Mouse (Mus musculus): ENCODE measurements around the gene Alkbh6.

Gene Alkbh6

DNA sequence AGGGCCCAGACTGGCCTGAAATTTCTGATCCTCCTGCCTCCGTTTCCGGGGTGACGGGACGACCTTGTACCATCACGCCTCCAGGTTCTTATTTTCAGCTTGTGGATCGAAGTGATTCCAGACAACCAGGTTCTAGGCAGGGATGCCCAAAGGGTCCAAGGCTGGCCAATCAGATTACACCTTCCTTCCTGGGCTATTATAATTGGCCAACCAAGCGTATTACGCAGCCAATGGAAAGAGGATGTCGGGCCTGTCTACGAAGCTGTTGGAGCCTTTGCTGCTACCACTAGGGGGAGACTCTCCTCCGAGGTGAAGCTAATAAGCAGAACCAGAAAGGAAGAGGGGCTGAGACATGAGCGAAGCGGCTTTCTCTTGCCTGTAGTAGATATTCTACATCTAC, 23.4 kb downstream of the Alkbh6 start:
- DNase-seq (ENCODE audit: low spot score), result peak; percentile 95

DNA sequence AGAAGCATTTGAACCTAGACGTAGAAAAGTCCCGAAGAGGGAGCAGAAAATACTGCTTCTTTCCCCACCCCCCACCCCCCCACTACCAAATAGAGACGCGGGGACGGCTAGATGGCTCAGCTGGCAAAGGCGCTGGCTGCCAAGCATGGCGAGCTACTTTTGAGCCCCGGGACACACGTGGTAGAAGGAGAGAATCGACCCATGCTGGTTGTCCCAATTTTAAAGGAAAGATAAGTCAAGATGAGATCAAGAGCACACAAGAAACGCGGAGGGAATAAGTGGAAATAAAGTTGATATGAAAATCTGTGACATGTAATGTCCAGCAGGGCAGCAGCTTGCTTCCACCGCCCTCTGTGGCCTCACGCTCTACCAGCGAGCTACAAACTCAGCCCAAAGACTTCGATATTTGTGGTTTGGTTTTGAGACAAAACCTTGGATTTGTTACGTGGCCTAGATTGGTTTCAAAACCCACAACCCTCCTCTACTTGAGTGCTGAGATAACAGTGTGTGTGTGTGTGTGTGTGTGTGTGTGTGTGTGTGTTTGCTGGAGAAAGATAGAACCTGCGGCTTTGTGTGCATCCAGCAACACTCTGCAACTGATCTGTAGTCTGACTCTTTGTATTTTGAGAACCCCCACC, 24.2 kb downstream of the Alkbh6 start:
- no peak for DNase-seq (ENCODE audit: low spot score)

DNA sequence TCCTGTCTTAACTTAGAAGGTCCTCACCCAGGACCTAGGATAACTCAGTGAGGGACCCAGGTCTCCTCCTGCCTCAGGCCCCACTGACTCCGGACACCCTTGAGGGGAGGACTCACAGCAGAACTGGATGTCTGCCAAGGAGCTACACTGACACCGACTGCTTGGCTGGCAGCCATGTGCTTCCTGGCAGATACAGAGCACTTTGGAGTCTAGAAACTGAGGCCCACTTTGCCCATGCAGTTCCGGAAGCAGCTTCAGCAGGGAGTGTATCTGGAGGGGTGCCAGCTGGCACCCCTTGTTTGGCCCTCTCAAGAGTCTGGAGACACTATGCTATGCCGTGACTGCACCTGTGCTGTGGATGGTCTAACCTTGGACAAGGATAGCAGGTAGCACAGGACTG, 24.9 kb downstream of the Alkbh6 start:
- no peak for DNase-seq (ENCODE audit: low spot score)

DNA sequence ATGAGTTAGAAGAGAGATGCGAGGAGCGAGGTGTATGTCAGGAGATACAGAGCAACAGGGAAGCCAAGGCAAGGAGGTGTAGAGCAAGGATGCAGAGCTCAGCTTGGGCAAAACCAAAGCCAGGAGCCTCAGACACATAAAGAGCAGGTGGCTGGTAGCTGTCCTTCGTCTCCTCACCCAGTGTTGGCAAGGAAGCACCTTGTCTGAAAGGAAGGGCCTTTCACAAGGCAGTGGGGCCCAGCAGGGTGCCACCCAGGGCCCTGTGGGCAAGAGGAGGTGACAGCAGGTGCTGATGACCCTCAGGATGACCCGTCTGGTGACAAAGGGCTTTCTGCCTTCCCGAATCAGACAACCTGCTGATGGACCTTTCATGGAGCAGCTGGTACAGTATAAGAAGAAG, 26.0 kb downstream of the Alkbh6 start:
- no peak for DNase-seq (ENCODE audit: low spot score)

DNA sequence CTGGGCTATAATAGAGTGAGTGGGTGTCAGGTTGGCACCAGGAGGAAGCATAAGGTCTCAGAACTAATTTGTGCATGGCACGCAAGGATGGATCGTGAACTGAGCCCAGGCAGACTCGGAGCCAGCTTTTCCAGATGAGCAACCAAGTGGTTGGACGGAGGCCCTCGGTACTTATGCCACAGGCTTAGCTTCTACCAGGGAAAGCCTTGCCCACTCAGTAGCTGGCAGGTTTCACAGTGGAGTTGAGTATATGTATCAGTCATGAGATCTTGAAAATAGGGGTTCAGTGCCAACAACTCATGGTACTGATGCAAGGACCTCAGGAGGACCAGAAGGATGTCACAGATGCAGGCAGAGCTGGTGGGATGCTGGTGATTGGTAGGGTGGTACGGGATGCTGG, 27.2 kb downstream of the Alkbh6 start:
- no peak for DNase-seq (ENCODE audit: low spot score)

DNA sequence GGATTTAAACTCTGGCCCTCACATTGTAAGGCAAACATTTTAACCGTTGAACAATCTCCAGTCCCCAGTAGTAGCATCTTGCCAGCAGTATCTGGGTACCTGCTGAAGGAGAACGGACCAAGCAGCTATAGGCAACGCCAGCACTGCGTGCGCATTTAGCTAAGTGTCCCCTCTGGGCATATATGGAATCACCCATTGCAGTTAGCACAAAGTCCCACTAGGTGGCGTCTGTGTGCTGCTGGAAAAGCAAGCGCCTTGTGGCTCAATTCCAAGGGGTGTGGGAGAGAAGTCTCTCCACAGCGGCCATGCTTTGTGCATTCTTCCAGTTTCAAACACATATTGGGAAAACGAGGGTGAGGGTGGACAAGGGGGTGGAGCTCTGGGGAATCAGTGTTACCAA, 27.9 kb downstream of the Alkbh6 start:
- DNase-seq (ENCODE audit: low spot score), result peak; percentile 95

DNA sequence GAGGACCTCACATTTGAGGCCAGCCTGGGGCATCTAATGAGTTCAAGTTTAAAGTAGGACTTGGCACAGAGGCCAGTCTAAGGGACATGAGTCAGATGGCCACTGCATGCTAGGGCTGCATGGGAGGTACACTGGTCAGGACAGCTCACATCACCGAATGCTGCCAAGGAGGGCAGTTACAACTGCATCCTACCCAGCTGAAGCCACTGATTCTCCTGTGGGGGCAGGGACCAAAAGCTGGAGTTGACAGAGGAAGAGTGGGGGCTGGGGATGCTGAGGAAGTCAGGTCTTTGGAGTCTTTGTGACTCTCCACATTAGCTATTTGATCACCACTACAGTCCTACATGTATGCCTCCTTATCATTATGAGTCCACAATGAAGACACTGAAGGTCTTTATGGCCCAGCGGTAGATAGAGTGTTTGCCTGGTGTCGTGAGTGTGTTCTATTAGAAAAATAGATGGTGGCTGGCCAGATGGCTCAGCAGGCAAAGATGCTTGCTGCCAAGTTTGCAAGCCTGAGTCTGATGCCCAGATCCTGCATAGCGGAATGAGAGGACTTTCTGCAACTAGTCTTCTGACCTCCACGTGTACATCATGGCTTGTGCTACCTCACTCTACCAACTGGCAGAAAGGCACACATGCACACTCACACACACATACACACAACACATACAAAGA, 31.1 kb downstream of the Alkbh6 start:
- DNase-seq (ENCODE audit: low spot score), result no peak

DNA sequence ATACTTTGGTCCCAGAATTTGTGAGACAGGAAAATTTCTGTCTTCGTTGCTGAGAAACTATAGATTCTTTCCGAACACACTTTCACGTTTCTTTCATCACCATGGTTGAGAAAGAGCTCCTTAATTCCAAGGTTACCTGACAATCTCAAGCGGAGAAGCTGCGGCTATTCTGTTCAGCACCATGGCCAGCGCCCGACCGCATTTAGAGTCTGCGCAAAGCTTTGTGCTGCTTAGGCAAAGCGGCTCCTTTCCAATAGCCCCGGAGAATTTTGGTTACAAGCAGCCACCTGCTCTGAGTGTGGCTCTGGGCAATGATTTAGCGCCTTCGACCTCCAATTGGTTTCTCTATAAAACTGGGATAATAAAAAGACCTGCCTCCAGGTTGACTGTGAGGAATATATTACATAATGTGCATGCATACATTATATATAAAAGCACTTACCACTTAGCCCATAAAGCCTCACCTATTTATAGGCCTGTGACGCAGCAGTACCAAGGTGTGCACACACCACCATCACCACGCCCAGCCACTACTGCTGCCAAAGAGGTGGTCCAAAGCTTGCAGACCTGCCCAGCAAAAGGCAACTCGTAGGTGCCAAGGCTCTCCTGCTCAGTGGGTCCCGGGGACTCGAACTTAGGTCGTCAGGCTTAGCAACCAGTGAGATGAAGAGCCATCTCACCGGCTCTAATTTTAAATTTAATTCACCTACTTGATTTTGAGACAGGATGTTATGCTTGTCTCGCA, 38.3 kb downstream of the Alkbh6 start:
- DNase-seq (ENCODE audit: low spot score), result peak; percentile 80

DNA sequence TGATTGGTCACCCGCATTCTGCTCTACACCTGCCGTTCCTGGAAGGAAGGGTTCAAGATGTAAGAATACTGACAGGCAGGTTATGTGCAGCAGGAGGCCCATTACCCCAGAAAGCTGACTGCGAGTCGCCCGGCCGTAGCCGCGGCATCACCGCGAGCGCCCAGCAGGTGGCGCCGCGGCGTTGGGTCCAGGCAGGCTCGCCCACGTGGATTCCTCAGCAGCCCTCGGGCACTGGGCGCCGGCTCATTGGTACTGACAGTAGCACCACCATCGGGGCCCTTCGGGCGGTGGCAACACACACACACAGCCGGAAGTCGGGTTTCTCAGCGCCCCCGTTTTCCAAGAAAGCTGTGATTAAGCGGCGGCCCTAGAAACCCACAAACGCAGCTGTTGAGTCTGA, 39.3 kb downstream of the Alkbh6 start:
- DNase-seq (ENCODE audit: low spot score), result peak; percentile 89

DNA sequence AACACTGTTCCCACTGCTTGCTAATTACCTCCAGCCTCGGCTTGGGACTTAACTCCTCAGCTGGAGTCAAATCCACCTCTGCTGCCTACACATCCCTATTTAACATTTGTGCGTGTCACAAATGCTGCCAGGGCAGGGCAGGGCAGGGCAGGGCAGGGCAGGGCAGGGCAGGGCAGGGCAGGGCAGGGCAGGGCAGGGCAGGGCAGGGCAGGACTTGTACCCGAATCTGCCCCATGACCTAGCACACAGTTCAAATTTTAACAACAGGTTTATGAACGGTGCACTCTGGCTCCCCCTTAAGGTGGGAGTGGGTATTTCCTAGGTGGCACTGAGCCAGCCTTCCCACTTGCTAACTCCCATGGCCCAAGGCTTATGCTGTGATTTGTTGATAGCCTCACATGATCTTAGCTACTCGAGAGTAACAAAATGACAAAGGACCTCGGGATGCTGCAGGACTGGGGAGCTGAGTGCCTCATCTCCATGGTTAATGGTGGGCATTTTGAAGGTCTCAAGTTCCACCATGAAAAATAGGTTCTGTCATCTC, 44.8 kb downstream of the Alkbh6 start:
- peak; percentile 93 for DNase-seq (ENCODE audit: low spot score)

DNA sequence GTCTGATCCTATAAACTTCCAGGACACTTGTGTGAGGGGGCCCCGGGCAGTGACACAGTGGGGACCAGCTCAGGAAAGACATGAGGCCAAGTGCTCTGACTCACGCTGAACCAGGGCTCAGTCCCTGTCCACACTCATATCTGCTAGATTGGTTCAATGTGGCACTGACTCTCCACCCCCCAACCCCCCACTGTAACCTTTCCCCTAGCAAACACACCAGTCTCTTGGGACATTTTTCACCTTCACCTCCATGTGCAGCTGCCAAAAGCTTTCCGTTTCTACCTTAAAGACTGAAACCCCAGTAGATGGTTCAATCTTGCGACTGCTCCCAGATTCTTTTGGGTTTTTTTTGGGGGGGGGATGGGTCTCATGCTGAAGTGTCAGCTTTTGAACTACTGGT, 45.5 kb downstream of the Alkbh6 start:
- DNase-seq (ENCODE audit: low spot score), result no peak

DNA sequence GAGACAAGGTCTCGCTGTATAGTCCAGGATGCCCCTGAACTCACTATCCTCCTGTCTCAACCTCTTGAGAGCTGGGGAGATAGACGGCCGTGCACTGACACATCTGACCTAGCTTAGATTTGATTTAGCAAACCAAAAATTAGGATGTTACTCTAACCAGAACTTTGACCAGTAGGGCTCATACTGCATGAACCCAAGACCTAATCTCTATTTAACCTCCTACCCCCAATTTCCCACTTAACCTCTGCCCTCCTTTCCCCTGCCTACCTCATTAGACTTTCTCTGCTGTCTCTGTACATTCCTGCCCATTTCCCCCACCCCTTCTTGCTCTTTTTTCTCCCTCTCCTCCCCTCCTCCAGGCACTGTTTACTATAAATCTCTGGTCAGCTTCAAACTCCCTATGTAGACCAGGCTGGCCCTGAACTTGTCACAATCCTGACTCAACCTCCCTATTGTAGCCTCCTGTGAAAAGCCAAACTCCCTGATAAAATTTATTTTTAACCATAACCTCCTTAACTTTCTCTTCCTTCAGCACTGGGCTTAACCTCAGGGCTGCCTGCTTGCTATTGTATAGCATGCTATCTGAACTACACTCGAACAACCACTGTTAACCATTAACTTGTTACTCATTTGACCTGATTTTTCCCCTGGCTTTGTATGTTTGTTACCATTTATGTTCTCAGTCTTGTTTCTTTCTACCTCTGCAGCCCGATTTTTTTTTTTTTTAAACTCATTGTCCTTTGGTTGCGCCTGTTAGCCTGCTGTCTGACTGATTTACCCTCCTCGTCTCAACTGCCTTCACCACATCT, 50.1 kb downstream of the Alkbh6 start:
- no peak for DNase-seq (ENCODE audit: low spot score)

DNA sequence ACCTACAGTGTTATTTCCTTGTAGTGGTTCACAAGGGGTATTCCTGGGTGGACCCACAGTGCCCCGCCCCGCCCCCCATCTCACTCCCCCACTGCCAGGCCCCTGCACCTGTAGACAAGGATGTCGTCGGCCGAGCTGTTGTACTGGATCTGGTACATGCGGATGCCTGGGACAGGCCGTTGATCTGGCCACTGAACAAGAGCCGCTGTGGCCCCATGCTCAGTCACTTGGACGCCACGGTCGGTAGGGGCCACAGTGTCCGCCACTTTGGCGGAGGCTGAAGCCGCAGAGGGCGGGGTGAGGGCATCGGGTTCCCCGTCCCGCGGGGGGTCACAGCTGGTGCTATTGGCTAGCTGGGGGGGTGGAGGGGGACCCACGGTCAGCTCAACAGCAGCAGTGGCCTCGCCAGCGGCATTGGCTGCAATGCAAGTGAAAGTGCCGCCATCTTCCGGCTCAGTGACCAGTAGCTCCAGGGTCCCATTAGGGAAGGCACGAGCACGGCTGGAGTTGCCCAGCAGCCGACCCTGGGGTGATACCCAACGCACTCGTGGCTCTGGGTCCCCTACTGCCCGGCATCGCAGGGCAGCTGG, 50.9 kb downstream of the Alkbh6 start:
- no peak for DNase-seq (ENCODE audit: low spot score)

DNA sequence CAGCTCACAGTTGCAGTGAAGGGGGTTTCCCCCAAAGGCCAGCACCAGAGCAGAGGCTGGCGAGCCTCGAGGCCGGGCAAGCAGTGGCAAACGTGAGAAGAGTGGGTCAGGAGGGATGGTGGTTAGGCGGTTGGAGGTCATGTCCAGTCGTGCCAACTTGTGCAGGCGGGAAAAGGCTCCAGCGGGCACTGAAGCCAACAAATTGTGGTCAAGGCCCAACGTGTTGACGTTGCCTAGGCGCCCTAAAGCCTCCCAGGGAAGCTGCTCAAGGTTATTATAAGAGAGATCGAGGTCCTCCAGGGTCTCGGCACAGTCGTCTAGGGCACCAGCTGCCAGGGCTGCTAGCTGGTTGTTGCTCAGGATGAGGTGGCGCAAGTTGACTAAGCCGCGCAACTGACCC, 51.5 kb downstream of the Alkbh6 start:
- DNase-seq (ENCODE audit: low spot score), result no peak

DNA sequence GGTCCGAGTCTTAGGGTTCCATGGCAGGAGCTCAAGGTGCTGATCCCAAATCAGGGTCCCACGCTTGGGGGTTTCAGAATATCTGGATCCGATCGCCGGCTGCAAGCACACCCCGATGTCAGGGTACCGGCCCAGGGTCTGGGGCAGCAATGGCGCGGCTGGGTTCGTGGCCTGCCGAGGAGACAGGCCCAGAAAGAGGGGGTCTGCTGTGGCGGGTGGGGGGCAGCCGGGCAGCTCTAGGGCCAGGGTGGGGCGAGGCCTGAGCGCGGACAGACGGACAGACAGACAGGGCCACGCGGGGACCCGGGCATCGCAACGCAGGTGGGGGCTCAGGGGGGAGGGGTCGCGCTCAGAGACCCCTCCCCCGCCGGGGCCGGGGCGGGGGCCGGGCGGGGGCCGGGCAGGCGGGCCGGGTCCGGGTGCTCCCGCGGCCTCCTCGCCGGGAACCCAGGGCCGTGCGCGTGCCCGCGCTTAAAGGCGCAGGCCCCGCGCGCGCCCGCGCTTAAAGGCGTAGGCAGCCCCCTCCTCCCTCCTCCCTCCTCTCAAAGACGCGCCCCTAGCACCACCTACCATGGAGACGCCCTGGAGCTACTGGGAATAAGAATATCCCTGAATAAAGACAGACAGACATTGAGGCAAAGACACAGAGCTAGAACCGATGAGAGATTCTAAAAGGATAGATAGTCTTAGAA, 54.3 kb downstream of the Alkbh6 start, which contains the start of gene Lrfn3:
Gene Lrfn3 (minus strand): TSS at position 121 of the 692 bp plus-strand sequence.
- peak; percentile 85 for DNase-seq (ENCODE audit: low spot score)

DNA sequence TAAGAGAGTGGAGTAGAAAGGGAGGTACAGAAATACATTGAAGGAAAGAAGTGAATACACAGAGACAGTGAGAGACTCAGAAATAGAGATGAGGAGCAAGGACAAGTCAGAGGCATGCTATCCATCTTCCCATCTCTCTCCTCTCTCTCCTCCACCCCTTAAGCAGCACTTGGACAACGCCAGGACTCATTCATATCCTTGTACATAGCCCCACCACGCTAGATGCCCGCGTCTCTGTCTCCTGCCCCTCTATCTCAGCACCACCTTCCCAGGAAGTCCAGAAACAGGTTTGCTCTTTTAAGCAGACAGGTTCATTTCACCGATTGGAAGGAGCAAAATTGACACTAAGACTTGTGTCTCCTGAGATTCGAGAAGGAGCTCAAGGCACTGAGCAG, 54.8 kb downstream of the Alkbh6 start:
- no peak for DNase-seq (ENCODE audit: low spot score)

Data from retina, embryonic 14.5 days (tissue).